Mouse (Mus musculus) testis, adult 2 months (tissue): ENCODE measurements around the gene Wdr48.

Experiments
- CTCF ChIP-seq: fragments of 200-500 bp; IDR thresholded peaks from 2 replicates; pipeline ENCODE4 v1.5.1; 2012; ENCODE audit warnings: low read depth, mild to moderate bottlenecking, inconsistent platforms, low read length, moderate library complexity; ENCODE audit not compliant: control insufficient read depth, insufficient read depth, insufficient replicate concordance
- POLR2A ChIP-seq: fragments of 200-500 bp; IDR thresholded peaks from 2 replicates; pipeline ENCODE4 v1.6.1; 2012; ENCODE audit warnings: low read depth, mild to moderate bottlenecking, inconsistent platforms, low read length, moderate library complexity; ENCODE audit not compliant: control insufficient read depth

- TF ChIP-seq CTCF = no peak
- TF ChIP-seq POLR2A = no peak
Observed at GRCm38 (mm10) chr9:119951388-119951787, 56.7 kb downstream of the Wdr48 start.
